Mouse (Mus musculus): ENCODE results near the gene Smurf2.

DNA sequence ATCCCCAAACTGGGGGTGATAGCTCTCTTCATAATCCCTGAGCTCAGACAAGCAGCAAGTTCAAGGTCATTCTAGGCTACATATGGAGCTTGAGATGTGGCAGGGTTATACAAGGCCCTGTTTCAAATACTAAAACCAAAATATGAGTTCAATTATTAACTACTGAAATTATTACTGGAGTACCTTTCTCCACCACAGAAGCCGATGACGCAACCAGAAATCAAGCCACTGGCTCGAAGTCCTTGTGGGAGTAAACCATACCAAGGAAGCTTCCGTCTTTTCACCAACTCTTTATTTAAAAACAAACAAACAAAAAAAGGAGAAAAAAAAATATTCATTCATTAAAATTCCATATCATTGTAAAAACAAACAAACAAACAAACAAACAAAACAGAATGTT, 143.6 kb downstream of the Smurf2 start:
- TF ChIP-seq POLR2A (IDR thresholded peaks at IDR 0.05; ENCODE audit: control insufficient read depth, low read depth, low read length) (no peak), CTCF (IDR thresholded peaks at IDR 0.05; ENCODE audit: control insufficient read depth, insufficient read depth, insufficient replicate concordance, low read depth, low read length) (no peak)

All from testis, adult 2 months (tissue).